Mouse (Mus musculus) lung, embryonic 14.5 days (tissue): ENCODE data around the gene Ifnar1. TPM values are rescaled to one million over a fixed set of nuclear protein-coding genes. Genes with fewer than 3 reads are reported as not detected.
A peak's percentile ranks its signal among the peaks of the same experiment; 100 is the strongest.

Experiments used
- ATAC-seq: fragments of 200-750 bp; cut with Nextera tagmentation; 2 replicates; pipeline ENCODE4 v1.8.0; 2017; ENCODE audit warnings: mild to moderate bottlenecking, moderate TSS enrichment, moderate library complexity; ENCODE audit not compliant: insufficient read depth
- DNase-seq: peaks from one replicate; pipeline ENCODE4 v3.0.0-alpha.2; 2015
- H3K27ac ChIP-seq: fragments of 300-500 bp; sonication (generic); 2 replicates; pipeline ENCODE4 v1.5.1; 2014; ENCODE audit warnings: low read depth, mild to moderate bottlenecking, moderate library complexity
- H3K27me3 ChIP-seq: fragments of 300-500 bp; sonication (generic); 2 replicates; pipeline ENCODE4 v1.6.1; 2014; ENCODE audit warnings: low read length, control low read depth; ENCODE audit not compliant: insufficient read depth
- H3K36me3 ChIP-seq: fragments of 300-500 bp; sonication (generic); 2 replicates; pipeline ENCODE4 v1.6.1; 2014; ENCODE audit warnings: control low read depth; ENCODE audit not compliant: insufficient read depth
- H3K4me1 ChIP-seq: fragments of 300-500 bp; sonication (generic); 2 replicates; pipeline ENCODE4 v1.6.1; 2014; ENCODE audit warnings: antibody characterized with exemption, control low read depth; ENCODE audit not compliant: insufficient read depth
- H3K4me2 ChIP-seq: fragments of 300-500 bp; sonication (generic); 2 replicates; pipeline ENCODE4 v1.6.1; 2014; ENCODE audit warnings: mild to moderate bottlenecking
- H3K4me3 ChIP-seq: fragments of 300-500 bp; sonication (generic); 2 replicates; pipeline ENCODE4 v1.5.1; 2014; ENCODE audit warnings: low read depth, low read length
- H3K9ac ChIP-seq: fragments of 300-500 bp; sonication (generic); 2 replicates; pipeline ENCODE4 v1.6.1; 2014
- H3K9me3 ChIP-seq: fragments of 300-500 bp; sonication (generic); 2 replicates; pipeline ENCODE4 v1.6.1; 2016; ENCODE audit warnings: low read depth, low read length, control low read depth
- CTCF ChIP-seq: IDR thresholded peaks from 2 replicates; pipeline ENCODE4 v1.5.1; 2016; ENCODE audit warnings: antibody characterized with exemption, low read depth
- WGBS: fragments of 180-500 bp; shearing (Covaris S2); extraction: QIAGEN DNeasy Blood & Tissue Kit; methylation state at CpG from one replicate; pipeline ENCODE4 v1.1.7; 2014; 5-methylcytosine and 5-hydroxymethylcytosine counted together
- polyA plus RNA-seq: library from polyadenylated mRNA; unstranded; fragments of >200 nt; fragmentation: Nextera tagmentation; extraction: Ambion mirVana; gene quantifications from 2 replicates; pipeline ENCODE4 v1.2.1, GENCODE M21; 2014

Ifnar1 gene
- polyA plus RNA-seq, 1 experiment from 2014 or later: 73.6 TPM

GRCm38 (mm10) chr16:91538051-91538450, 53.0 kb downstream of the Ifnar1 start:
- H3K4me2 ChIP-seq: no peak overlapping the region
- no peak overlapping the region for H3K9ac ChIP-seq
- ATAC-seq (no peak), DNase-seq (no peak)
- H3K4me3 ChIP-seq: no peak overlapping the region
- H3K4me1 ChIP-seq: peaks cover 4% of the 10 kb centered on the region; the same call in 1 of the 2 replicates
- H3K27me3 ChIP-seq: no peaks in the 10 kb centered on the region
- no peaks in the 10 kb centered on the region for H3K36me3 ChIP-seq
- TF ChIP-seq CTCF: no peak
- WGBS: 54% methylated on average over 6 of the region's 6 CpGs
- H3K27ac ChIP-seq: peak overlapping the region; percentile 37
- no peaks in the 10 kb centered on the region for H3K9me3 ChIP-seq

- Histone ChIP-seq H3K27me3 (no peaks in the 10 kb centered on the region), H3K9ac (no peak overlapping the region), H3K4me2 (no peak overlapping the region), H3K9me3 (no peaks in the 10 kb centered on the region), H3K27ac (peak overlapping the region; percentile 37), H3K4me1 (peaks cover 4% of the 10 kb centered on the region; the same call in 1 of the 2 replicates), H3K4me3 (no peak overlapping the region), H3K36me3 (no peaks in the 10 kb centered on the region)
- ATAC-seq: no peak
- WGBS: 40% methylated on average over 9 of the region's 9 CpGs
- TF ChIP-seq CTCF: no peak
- DNase-seq: no peak
Measured at GRCm38 (mm10) chr16:91538513-91538912, 53.5 kb downstream of the Ifnar1 start.

GRCm38 (mm10) chr16:91541573-91542081, 56.6 kb downstream of the Ifnar1 start:
- Histone ChIP-seq H3K27ac (no peak overlapping the region), H3K9ac (no peak overlapping the region), H3K9me3 (no peaks in the 10 kb centered on the region), H3K4me2 (peak overlapping the region; percentile 36), H3K36me3 (no peaks in the 10 kb centered on the region), H3K27me3 (no peaks in the 10 kb centered on the region), H3K4me1 (peaks cover 12% of the 10 kb centered on the region), H3K4me3 (no peak overlapping the region)
- ATAC-seq (no peak), DNase-seq (peak; percentile 55)
- 32% methylated on average over 10 of the region's 10 CpGs for WGBS
- TF ChIP-seq CTCF: no peak

- Histone ChIP-seq H3K9ac (no peak overlapping the region), H3K27ac (no peak overlapping the region), H3K4me1 (peaks cover 12% of the 10 kb centered on the region), H3K9me3 (no peaks in the 10 kb centered on the region), H3K4me3 (no peak overlapping the region), H3K36me3 (no peaks in the 10 kb centered on the region), H3K27me3 (no peaks in the 10 kb centered on the region), H3K4me2 (no peak overlapping the region)
- TF ChIP-seq CTCF: no peak
- DNase-seq (no peak), ATAC-seq (no peak)
- 98% methylated on average over 1 of the region's 1 CpGs for WGBS
Measured at GRCm38 (mm10) chr16:91543619-91544018, 58.6 kb downstream of the Ifnar1 start.

- no peak; the same call in 1 of the 2 replicates for ATAC-seq
- no peak for TF ChIP-seq CTCF
- DNase-seq: peak; percentile 50
- Histone ChIP-seq H3K9ac (no peak overlapping the region; the same call in 1 of the 2 replicates), H3K4me3 (peak overlapping the region; percentile 96; the same call in 1 of the 2 replicates), H3K4me2 (no peak overlapping the region), H3K36me3 (no peaks in the 10 kb centered on the region), H3K27ac (peak overlapping the region; percentile 81), H3K4me1 (peaks cover 12% of the 10 kb centered on the region), H3K27me3 (no peaks in the 10 kb centered on the region), H3K9me3 (no peaks in the 10 kb centered on the region)
- WGBS: 56% methylated on average over 10 of the region's 10 CpGs
Measured at GRCm38 (mm10) chr16:91545597-91546281, 60.7 kb downstream of the Ifnar1 start.

GRCm38 (mm10) chr16:91546391-91546835, 61.4 kb downstream of the Ifnar1 start:
- no peaks in the 10 kb centered on the region for H3K36me3 ChIP-seq
- TF ChIP-seq CTCF: no peak
- peak overlapping the region; percentile 95 for H3K9ac ChIP-seq
- 14% methylated on average over 14 of the region's 14 CpGs for WGBS
- no peaks in the 10 kb centered on the region for H3K9me3 ChIP-seq
- H3K4me1 ChIP-seq: peaks cover 12% of the 10 kb centered on the region
- H3K4me3 ChIP-seq: peak overlapping the region; percentile 96
- DNase-seq: peak; percentile 49
- H3K4me2 ChIP-seq: peak overlapping the region; percentile 80
- peak; percentile 67 for ATAC-seq
- H3K27ac ChIP-seq: peak overlapping the region; percentile 81; the same call in 1 of the 2 replicates
- H3K27me3 ChIP-seq: no peaks in the 10 kb centered on the region
